Mouse (Mus musculus): ENCODE results near the gene Sergef.

The Sergef gene

GRCm38 (mm10) chr7:46542117-46542516 lies 97.5 kb downstream of the Sergef start:
- no peak for DNase-seq (ENCODE audit: low read depth, low spot score)

DNA sequence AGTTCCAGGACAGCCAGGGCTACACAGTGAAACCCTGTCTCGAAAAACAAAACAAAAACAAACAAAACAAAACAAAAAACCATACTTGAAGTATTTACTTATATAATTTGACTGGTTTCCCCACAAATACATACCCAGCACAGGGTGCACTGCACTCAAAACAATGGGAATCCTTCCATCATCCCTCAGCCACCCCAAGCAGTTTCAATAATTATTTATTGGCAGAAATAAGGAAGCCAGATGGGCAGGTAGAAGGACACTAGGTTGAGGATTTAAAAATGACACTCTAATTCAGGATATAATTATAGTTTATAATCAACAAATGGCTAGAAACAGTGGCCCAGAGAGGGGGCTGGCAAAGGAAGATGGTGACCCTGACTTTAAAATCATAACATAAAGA lies 99.0 kb downstream of the Sergef start:
- no peak for DNase-seq (ENCODE audit: low read depth, low spot score)

- no peak for DNase-seq (ENCODE audit: low read depth, low spot score)
Observed at GRCm38 (mm10) chr7:46536456-46537097, 103.0 kb downstream of the Sergef start.

GRCm38 (mm10) chr7:46535429-46535799 lies 104.2 kb downstream of the Sergef start:
- peak; percentile 8 for DNase-seq (ENCODE audit: low read depth, low spot score)

DNA sequence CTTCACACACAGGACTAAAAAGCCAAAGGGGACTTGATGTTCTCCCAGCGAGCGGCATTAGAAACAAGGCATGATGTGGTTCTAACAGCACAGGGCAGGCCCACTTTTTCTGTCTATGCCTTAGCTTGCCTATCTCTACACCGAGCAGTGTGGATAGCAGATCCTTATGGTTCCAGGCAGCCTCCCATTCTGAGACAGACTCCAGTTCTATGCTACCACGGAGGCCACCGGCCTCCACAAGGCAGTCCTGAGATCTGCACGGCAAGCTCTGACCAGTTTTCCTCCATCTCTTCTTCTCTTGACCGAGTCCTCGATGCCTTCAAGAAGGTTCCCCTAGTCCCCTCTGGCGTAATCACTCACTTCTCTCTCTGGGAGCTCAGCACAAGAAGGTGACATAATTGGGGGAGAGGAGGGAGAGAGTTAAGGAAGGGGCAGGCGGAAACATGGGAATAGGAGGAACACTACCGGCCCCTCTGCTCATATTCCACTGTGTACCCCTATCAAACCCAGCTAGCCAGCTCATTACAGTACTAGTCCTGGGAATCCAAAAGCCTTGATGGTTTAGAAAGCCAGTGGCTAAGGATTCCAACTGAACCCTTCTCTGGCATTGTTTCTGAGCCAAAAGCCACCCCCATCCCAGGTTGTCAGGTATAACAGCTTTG lies 104.7 kb downstream of the Sergef start:
- no peak for DNase-seq (ENCODE audit: low read depth, low spot score)

- no peak for DNase-seq (ENCODE audit: low read depth, low spot score)
Observed at GRCm38 (mm10) chr7:46533518-46533917, 106.1 kb downstream of the Sergef start.

GRCm38 (mm10) chr7:46531345-46531744 lies 108.3 kb downstream of the Sergef start:
- no peak for DNase-seq (ENCODE audit: low read depth, low spot score)

- DNase-seq (ENCODE audit: low read depth, low spot score) = no peak
Observed at GRCm38 (mm10) chr7:46529930-46530329, 109.7 kb downstream of the Sergef start.

GRCm38 (mm10) chr7:46529259-46529658 lies 110.3 kb downstream of the Sergef start:
- DNase-seq (ENCODE audit: low read depth, low spot score) = no peak

GRCm38 (mm10) chr7:46526665-46527154 lies 112.9 kb downstream of the Sergef start:
- no peak for DNase-seq (ENCODE audit: low read depth, low spot score)

DNA sequence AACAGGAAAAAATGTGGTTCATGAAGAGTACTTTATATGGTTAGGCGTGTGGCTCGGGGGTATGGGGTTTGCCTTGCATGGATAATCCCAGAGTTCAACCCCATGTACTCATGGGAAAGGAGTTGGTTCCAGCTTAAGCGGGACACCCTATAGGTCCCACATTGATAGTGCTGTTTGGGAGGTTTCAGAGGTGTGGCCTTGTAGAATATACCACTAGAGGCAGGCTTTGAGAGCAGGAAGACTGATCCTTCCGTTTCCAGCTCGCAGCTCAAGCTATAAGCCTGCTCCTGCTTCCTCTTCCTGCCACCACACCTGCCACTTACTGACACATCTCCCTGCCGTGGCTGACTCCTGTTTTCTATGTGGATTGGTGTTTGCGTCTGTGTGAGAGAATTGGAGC lies 116.4 kb downstream of the Sergef start:
- no peak for DNase-seq (ENCODE audit: low read depth, low spot score)

DNA sequence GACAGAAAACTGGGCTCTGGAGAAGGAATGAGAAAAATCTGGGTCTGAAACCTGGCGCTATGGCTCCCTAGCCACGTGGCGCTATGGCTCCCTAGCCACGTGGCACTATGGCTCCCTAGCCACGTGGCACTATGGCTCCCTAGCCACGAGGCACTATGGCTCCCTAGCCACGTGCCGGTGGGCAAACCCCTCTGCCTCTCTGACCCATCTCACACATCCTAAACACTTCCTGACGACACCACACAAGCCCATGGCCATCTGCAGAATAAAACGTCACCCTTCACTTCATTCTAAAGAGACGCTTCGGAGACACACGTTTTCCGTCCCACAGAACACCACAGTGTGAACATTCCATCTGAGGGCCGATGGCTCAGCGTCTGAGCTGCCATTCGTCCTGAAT lies 117.8 kb downstream of the Sergef start:
- no peak for DNase-seq (ENCODE audit: low read depth, low spot score)

DNA sequence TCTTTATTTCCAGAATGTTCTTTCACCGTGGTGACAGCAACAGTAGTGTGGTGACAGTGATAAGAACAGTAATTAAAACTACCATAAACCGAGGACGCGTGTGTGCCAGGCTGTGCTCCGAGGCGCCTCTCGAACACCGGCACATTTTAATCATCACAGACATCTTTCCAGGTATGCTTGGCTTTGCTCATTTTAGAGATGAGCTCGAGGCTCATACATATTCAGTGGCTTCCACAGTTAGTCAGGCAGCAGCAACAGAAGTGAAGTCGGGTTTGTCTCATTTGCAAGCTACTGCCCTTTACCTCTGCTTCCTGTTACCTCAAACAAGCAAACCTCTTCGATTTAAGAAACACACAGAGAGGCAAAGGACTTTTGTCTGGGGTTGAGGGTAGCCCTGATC lies 120.5 kb downstream of the Sergef start:
- DNase-seq (ENCODE audit: low read depth, low spot score) = no peak

DNA sequence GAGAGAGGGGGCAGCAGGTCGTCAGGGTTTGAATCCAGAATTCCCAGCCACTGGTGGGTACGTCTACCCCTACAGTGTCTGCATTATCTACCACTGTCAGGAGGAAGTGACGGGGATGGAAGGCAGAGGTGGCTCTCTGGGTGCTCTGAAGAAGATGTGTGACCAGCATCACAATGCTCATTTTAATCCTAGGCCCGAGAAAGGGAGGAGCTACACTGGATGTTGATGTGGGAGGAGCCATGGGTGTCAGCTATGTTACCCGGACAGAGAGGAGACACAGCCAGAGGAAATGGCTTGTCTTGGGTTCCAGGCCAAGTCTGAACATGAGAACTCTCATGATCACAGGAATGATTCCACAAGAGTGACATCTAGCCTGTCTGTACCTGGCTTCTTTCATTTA lies 122.4 kb downstream of the Sergef start:
- no peak for DNase-seq (ENCODE audit: low read depth, low spot score)

DNA sequence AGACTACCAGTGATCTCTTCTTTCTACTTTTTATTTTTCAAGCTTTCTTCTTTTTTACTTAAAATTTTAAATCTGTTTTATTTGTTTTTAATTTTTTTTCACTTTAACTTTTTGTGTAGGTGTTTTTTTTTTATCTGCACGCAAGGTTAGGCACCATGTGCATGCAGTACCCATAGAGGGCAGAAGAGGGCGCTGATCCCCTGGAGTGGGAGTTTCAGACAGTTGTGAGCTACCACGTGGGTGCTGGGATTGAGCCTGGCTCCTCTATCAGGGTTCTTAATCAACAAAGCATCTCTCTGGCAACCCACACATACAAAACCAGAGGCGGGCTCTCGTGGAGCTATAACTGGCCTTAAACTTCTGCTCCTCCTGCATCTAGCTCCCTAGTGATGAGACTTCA lies 123.6 kb downstream of the Sergef start:
- no peak for DNase-seq (ENCODE audit: low read depth, low spot score)

- no peak for DNase-seq (ENCODE audit: low read depth, low spot score)
Observed at GRCm38 (mm10) chr7:46514981-46515380, 124.6 kb downstream of the Sergef start.

DNA sequence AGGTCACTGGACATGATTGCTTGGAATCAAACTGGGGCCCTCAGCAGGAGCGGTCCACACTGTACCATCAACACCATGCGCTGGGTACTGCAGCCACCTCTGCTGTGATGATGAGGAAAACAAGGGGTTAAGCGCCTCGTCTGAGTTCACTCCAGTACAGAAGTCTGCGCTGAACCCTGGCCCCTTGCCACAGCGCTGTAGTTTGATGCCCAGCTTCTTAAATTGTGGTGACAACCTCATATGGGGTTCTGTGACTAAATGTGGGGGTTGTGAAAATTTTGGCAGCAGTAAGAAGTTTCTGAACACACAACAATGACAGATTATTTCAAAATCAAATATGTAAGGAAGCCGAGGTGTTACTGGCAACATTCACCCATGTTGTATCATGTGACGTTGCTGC lies 126.0 kb downstream of the Sergef start:
- DNase-seq (ENCODE audit: low read depth, low spot score) = no peak

- no peak for DNase-seq (ENCODE audit: low read depth, low spot score)
Observed at GRCm38 (mm10) chr7:46512792-46513191, 126.8 kb downstream of the Sergef start.

- DNase-seq (ENCODE audit: low read depth, low spot score) = no peak
Observed at GRCm38 (mm10) chr7:46510806-46511205, 128.8 kb downstream of the Sergef start.

DNA sequence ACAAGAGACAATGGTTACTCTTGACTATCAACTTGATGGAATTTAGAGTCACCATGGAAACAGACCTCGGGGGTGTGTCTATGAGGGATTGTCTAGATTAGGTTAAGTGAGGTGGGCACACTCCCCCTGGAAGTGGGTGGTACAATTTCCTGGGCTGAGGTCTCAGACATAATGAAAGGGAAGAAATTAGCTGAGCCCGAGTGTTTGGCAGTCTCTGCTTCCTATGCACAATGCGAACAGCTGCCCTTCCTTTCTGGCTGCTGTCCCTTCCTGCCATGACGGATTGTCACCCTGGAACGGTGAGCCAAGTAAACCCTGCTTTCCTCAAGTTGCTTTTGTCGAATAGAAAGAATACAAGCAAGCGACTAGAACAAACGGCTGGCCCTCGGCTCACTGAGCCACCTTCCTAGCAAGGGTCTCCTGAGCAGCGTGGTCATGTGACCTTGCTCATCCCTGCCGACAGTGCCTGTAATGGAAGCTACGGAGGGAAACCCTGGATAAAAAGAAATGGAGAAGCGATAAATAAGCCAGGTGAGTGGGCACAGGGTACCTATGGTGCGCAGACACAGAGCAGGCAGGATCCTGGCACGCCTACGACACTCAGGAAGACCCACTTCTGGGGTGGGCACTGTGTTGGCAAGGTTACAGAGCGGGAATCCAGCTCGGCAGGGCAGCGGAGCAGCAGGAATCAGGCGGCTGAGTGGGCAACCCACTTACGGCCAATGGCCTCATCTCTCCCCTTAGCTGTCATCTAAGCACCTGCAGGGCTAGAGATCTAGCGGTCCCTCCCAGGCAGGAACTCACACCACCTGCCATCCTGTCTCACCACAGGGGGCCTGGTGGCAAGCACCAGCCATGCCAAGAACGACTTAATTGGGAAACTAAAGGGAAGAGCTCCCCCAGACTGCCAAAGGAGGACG lies 130.0 kb downstream of the Sergef start:
- DNase-seq (ENCODE audit: low read depth, low spot score) = no peak

GRCm38 (mm10) chr7:46508590-46509318 lies 130.9 kb downstream of the Sergef start:
- no peak for DNase-seq (ENCODE audit: low read depth, low spot score)

GRCm38 (mm10) chr7:46504157-46504556 lies 135.4 kb downstream of the Sergef start:
- no peak for DNase-seq (ENCODE audit: low read depth, low spot score)

Measured in forelimb bud, embryonic 11.5 days (tissue).